Mouse (Mus musculus) c-Kit-positive CD71-positive TER-119-negative erythroid progenitor cells, embryonic 14.5 days (primary cell): ENCODE results near the gene Man2a1.

Experiments used
- DNase-seq: peaks from one replicate; pipeline ENCODE4 v3.0.0-alpha.2; 2013; ENCODE audit warnings: low read depth

Man2a1 gene

GRCm38 (mm10) chr17:64603134-64603533, 2.6 kb downstream of the Man2a1 start:
- DNase-seq: no peak

- DNase-seq: no peak
Observed at GRCm38 (mm10) chr17:64603534-64603933, 3.0 kb downstream of the Man2a1 start.

- no peak for DNase-seq
Observed at GRCm38 (mm10) chr17:64604163-64604562, 3.6 kb downstream of the Man2a1 start.

GRCm38 (mm10) chr17:64608228-64608627, 7.7 kb downstream of the Man2a1 start:
- no peak for DNase-seq

- DNase-seq: no peak
Observed at GRCm38 (mm10) chr17:64608923-64609598, 8.5 kb downstream of the Man2a1 start.

- DNase-seq: no peak
Observed at GRCm38 (mm10) chr17:64609741-64610140, 9.2 kb downstream of the Man2a1 start.

GRCm38 (mm10) chr17:64611426-64611825, 10.9 kb downstream of the Man2a1 start:
- DNase-seq: no peak

GRCm38 (mm10) chr17:64612135-64612885, 11.8 kb downstream of the Man2a1 start:
- DNase-seq: no peak

GRCm38 (mm10) chr17:64612930-64613329, 12.4 kb downstream of the Man2a1 start:
- no peak for DNase-seq

- no peak for DNase-seq
Observed at GRCm38 (mm10) chr17:64613351-64613750, 12.8 kb downstream of the Man2a1 start.

- DNase-seq: no peak
Observed at GRCm38 (mm10) chr17:64614804-64615203, 14.3 kb downstream of the Man2a1 start.

- DNase-seq: no peak
Observed at GRCm38 (mm10) chr17:64615420-64615819, 14.9 kb downstream of the Man2a1 start.

GRCm38 (mm10) chr17:64616259-64616658, 15.7 kb downstream of the Man2a1 start:
- no peak for DNase-seq

GRCm38 (mm10) chr17:64617838-64618237, 17.3 kb downstream of the Man2a1 start:
- DNase-seq: no peak

GRCm38 (mm10) chr17:64618996-64619395, 18.5 kb downstream of the Man2a1 start:
- DNase-seq: no peak

- no peak for DNase-seq
Observed at GRCm38 (mm10) chr17:64620135-64620534, 19.6 kb downstream of the Man2a1 start.

- no peak for DNase-seq
Observed at GRCm38 (mm10) chr17:64620627-64621026, 20.1 kb downstream of the Man2a1 start.

GRCm38 (mm10) chr17:64621226-64621625, 20.7 kb downstream of the Man2a1 start:
- no peak for DNase-seq

GRCm38 (mm10) chr17:64621649-64622351, 21.3 kb downstream of the Man2a1 start:
- no peak for DNase-seq

GRCm38 (mm10) chr17:64622352-64622886, 21.9 kb downstream of the Man2a1 start:
- no peak for DNase-seq

GRCm38 (mm10) chr17:64624439-64624838, 23.9 kb downstream of the Man2a1 start:
- no peak for DNase-seq

GRCm38 (mm10) chr17:64628796-64629195, 28.3 kb downstream of the Man2a1 start:
- no peak for DNase-seq

GRCm38 (mm10) chr17:64629486-64629885, 28.9 kb downstream of the Man2a1 start:
- no peak for DNase-seq
